Mouse (Mus musculus): ENCODE measurements around the gene Cltb. TPM values are rescaled to one million over a fixed set of nuclear protein-coding genes. Genes with fewer than 3 reads are reported as not detected.
"Not testable (repeated sequence)": the region's sequence is repeated elsewhere in the genome, so short reads cannot be mapped to it uniquely, and the experiment has no call there.

Cltb gene
- polyA plus RNA-seq, 1 experiment from 2014 or later = 54.8 TPM

DNA sequence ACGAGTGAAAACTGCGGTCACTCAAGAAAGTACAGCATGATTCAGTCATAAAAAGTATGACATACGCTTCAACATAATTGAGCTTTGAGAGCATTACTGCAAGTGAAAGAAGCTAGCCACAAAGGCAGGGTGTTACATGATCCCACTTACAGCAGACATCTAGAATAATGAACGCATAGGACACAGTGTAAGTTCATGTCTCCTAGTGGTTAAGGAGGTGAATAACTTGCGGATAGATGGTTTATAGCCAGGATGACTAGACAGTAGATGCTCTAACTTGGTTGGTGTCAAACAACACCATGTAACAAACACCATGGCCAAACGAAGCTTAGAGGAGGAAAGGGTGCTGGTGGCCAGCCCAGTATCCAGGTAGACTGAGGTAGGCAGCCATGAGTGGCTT, 5.9 kb upstream of the Cltb start:
- 58% methylated on average over 6 of the region's 6 CpGs for WGBS
- Histone ChIP-seq H3K9me3 (replicated peaks; ENCODE audit: control insufficient read depth, low read length) (no peaks in the 10 kb centered on the region), H3K4me1 (ENCODE audit: control insufficient read depth, insufficient read depth, low read length) (peaks cover 3% of the 10 kb centered on the region; the same call in 1 of the 2 replicates), H3K4me3 (ENCODE audit: low read length) (no peak overlapping the region), H3K36me3 (ENCODE audit: control insufficient read depth, insufficient read depth) (no peaks in the 10 kb centered on the region), H3K9ac (ENCODE audit: low read length) (no peak overlapping the region), H3K27ac (ENCODE audit: low read length) (no peak overlapping the region), H3K4me2 (ENCODE audit: low read depth, low read length) (no peak overlapping the region), H3K27me3 (ENCODE audit: control insufficient read depth, insufficient read depth, low read length) (no peaks in the 10 kb centered on the region)
- no peak for ATAC-seq (replicated peaks; ENCODE audit: extremely low read depth, insufficient read depth, low FRiP score)

DNA sequence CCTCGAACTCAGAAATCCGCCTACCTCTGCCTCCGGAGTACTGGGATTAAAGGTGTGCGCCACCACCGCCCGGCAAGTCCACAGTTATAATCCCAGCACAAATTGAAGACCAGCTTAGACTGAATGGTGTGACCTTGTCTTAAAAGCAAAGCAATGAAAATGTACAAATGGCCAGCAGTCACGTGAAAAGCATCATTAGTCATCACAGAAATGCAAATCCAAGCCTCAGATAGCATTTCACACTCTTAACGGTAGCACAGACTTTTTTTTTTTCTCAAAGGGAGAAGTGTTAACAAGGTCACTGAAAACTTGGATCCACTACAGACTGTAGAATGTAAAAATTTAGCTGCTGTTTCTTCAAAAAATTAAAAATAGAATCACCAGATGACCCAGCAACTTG, 5.2 kb upstream of the Cltb start:
- Histone ChIP-seq H3K9ac (ENCODE audit: low read length) (no peak overlapping the region), H3K27ac (ENCODE audit: low read length) (no peak overlapping the region), H3K4me2 (ENCODE audit: low read depth, low read length) (no peak overlapping the region), H3K4me1 (ENCODE audit: control insufficient read depth, insufficient read depth, low read length) (peaks cover 6% of the 10 kb centered on the region), H3K9me3 (replicated peaks; ENCODE audit: control insufficient read depth, low read length) (no peaks in the 10 kb centered on the region), H3K27me3 (ENCODE audit: control insufficient read depth, insufficient read depth, low read length) (no peaks in the 10 kb centered on the region), H3K4me3 (ENCODE audit: low read length) (no peak overlapping the region), H3K36me3 (ENCODE audit: control insufficient read depth, insufficient read depth) (no peaks in the 10 kb centered on the region)
- WGBS = 78% methylated on average over 8 of the region's 8 CpGs
- no peak for ATAC-seq (replicated peaks; ENCODE audit: extremely low read depth, insufficient read depth, low FRiP score)

DNA sequence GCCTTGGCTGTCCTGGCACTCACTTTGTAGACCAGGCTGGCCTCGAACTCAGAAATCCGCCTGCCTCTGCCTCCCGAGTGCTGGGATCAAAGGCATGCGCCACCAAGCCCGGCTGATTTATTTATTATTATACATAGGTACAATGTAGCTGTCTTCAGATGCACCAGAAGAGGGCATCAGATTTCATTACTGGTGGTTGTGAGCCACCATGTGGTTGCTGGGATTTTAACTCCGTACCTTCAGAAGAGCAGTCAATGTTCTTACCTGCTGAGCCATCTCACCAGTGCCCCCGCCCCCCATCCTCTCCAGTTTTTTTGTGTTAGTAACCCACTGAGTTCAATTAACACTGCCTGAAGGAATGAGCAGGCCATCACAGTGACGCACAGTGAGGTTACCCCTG, 2.0 kb upstream of the Cltb start:
- H3K4me3 ChIP-seq (ENCODE audit: low read length); ATAC-seq (replicated peaks; ENCODE audit: extremely low read depth, insufficient read depth, low FRiP score); H3K36me3 ChIP-seq (ENCODE audit: control insufficient read depth, insufficient read depth); H3K4me2 ChIP-seq (ENCODE audit: low read depth, low read length); H3K9ac ChIP-seq (ENCODE audit: low read length); H3K27me3 ChIP-seq (ENCODE audit: control insufficient read depth, insufficient read depth, low read length); H3K9me3 ChIP-seq (replicated peaks; ENCODE audit: control insufficient read depth, low read length); H3K27ac ChIP-seq (ENCODE audit: low read length): not testable (repeated sequence)
- peaks cover 14% of the 10 kb centered on the region for H3K4me1 ChIP-seq (ENCODE audit: control insufficient read depth, insufficient read depth, low read length)
- 83% methylated on average over 8 of the region's 8 CpGs for WGBS

DNA sequence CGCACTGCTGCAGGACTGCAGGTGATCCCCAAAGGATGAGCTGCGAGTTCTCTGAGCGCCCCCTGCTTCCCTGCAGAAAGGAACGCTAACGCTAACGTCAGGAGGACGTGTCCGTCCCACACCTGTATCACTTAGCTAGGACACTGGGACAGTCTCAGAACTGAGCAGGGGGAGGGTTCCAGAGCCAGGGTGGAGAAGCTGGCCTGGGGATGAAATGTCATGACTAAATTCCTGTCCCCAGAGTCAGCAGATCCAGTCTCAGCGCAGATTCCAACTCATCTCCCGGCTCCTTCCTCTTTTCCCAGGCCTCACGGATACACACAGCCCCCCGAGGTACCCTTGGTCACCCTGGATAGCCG, 552 bp downstream of the Cltb start:
- peaks cover 14% of the 10 kb centered on the region for H3K4me1 ChIP-seq (ENCODE audit: control insufficient read depth, insufficient read depth, low read length)
- peak overlapping the region; percentile 84 for H3K4me2 ChIP-seq (ENCODE audit: low read depth, low read length)
- H3K9me3 ChIP-seq (replicated peaks; ENCODE audit: control insufficient read depth, low read length) = no peaks in the 10 kb centered on the region
- peak overlapping the region; percentile 52 for H3K27ac ChIP-seq (ENCODE audit: low read length)
- peak overlapping the region; percentile 79 for H3K4me3 ChIP-seq (ENCODE audit: low read length)
- peak overlapping the region; percentile 83 for H3K9ac ChIP-seq (ENCODE audit: low read length)
- H3K27me3 ChIP-seq (ENCODE audit: control insufficient read depth, insufficient read depth, low read length) = no peaks in the 10 kb centered on the region
- no peaks in the 10 kb centered on the region for H3K36me3 ChIP-seq (ENCODE audit: control insufficient read depth, insufficient read depth)
- peak; percentile 23 for ATAC-seq (replicated peaks; ENCODE audit: extremely low read depth, insufficient read depth, low FRiP score)
- 18% methylated on average over 12 of the region's 13 CpGs for WGBS

DNA sequence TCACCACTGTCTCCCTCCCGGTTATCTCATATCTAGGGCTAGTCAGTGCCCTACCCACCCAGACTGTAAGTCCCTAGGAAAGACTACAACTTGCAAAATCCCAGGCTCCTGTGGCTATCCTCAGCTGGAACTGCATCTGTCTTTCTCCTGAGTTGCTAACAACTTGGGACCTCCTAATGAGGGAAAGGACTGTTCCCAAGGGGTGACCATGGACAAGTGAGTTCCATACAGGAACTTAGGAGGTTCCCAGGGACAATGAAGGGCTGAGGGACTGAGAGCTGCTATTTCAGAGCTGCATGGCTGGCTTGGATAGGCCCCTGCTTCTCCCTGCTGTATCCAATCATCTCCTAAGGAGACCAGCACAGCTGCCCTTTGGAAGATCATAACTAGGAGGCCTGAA, 1.8 kb downstream of the Cltb start:
- Histone ChIP-seq H3K9me3 (replicated peaks; ENCODE audit: control insufficient read depth, low read length) (no peaks in the 10 kb centered on the region), H3K4me1 (ENCODE audit: control insufficient read depth, insufficient read depth, low read length) (peaks cover 14% of the 10 kb centered on the region), H3K4me3 (ENCODE audit: low read length) (no peak overlapping the region), H3K36me3 (ENCODE audit: control insufficient read depth, insufficient read depth) (no peaks in the 10 kb centered on the region), H3K9ac (ENCODE audit: low read length) (no peak overlapping the region; the same call in 1 of the 2 replicates), H3K27ac (ENCODE audit: low read length) (no peak overlapping the region), H3K4me2 (ENCODE audit: low read depth, low read length) (no peak overlapping the region), H3K27me3 (ENCODE audit: control insufficient read depth, insufficient read depth, low read length) (no peaks in the 10 kb centered on the region)
- 23% methylated on average over 1 of the region's 1 CpGs for WGBS
- no peak for ATAC-seq (replicated peaks; ENCODE audit: extremely low read depth, insufficient read depth, low FRiP score)

DNA sequence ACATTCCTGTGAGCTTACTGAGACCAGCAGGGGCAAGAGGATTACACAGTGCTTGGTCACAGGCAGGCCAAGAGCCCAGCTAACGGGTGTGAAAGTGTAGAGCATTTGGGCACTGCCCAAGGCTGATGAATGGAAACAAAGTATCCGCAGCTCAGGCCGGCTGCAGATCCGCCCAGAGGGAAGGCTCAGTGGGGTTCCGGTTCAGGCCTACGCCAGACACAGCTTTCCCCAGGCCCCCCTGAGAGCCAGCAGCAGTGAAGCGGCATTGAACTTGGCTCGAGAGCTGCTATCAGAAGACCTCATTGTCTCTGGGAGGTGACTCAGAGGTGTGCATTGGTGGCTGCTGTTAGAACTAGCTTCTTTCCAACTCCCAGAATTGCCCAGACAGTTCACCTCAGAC, 2.5 kb downstream of the Cltb start:
- peak overlapping the region; percentile 50; the same call in 1 of the 2 replicates for H3K9ac ChIP-seq (ENCODE audit: low read length)
- H3K9me3 ChIP-seq (replicated peaks; ENCODE audit: control insufficient read depth, low read length) = no peaks in the 10 kb centered on the region
- H3K4me2 ChIP-seq (ENCODE audit: low read depth, low read length) = no peak overlapping the region
- no peak; the same call in 1 of the 2 replicates for ATAC-seq (replicated peaks; ENCODE audit: extremely low read depth, insufficient read depth, low FRiP score)
- no peak overlapping the region for H3K27ac ChIP-seq (ENCODE audit: low read length)
- no peaks in the 10 kb centered on the region for H3K27me3 ChIP-seq (ENCODE audit: control insufficient read depth, insufficient read depth, low read length)
- WGBS = 28% methylated on average over 8 of the region's 8 CpGs
- H3K4me3 ChIP-seq (ENCODE audit: low read length) = no peak overlapping the region
- H3K4me1 ChIP-seq (ENCODE audit: control insufficient read depth, insufficient read depth, low read length) = peaks cover 14% of the 10 kb centered on the region
- H3K36me3 ChIP-seq (ENCODE audit: control insufficient read depth, insufficient read depth) = no peaks in the 10 kb centered on the region

DNA sequence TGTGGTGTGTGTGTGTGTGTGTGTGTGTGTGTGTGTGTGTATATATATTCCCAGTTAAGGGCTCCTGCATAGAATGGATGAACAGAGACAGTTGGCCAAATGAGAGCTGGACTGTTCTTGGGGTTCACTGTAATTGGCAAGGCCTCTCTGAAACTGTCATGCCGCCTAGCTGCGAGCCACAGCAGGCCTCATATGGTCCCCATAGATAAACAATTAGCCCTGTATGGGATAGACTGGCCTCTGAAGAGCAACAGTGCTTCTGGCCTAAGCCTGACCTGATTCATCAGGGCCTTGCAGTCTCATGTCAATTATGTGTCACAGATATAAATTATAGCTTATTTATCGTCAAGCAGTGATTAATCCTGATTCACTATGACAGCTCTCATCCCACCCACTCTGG, 3.1 kb downstream of the Cltb start:
- H3K4me3 ChIP-seq (ENCODE audit: low read length) = no peak overlapping the region
- no peak overlapping the region for H3K27ac ChIP-seq (ENCODE audit: low read length)
- WGBS = 82% methylated on average over 3 of the region's 3 CpGs
- H3K27me3 ChIP-seq (ENCODE audit: control insufficient read depth, insufficient read depth, low read length) = no peaks in the 10 kb centered on the region
- H3K9ac ChIP-seq (ENCODE audit: low read length) = no peak overlapping the region
- peaks cover 14% of the 10 kb centered on the region for H3K4me1 ChIP-seq (ENCODE audit: control insufficient read depth, insufficient read depth, low read length)
- H3K9me3 ChIP-seq (replicated peaks; ENCODE audit: control insufficient read depth, low read length) = no peaks in the 10 kb centered on the region
- no peaks in the 10 kb centered on the region for H3K36me3 ChIP-seq (ENCODE audit: control insufficient read depth, insufficient read depth)
- no peak for ATAC-seq (replicated peaks; ENCODE audit: extremely low read depth, insufficient read depth, low FRiP score)
- no peak overlapping the region for H3K4me2 ChIP-seq (ENCODE audit: low read depth, low read length)

DNA sequence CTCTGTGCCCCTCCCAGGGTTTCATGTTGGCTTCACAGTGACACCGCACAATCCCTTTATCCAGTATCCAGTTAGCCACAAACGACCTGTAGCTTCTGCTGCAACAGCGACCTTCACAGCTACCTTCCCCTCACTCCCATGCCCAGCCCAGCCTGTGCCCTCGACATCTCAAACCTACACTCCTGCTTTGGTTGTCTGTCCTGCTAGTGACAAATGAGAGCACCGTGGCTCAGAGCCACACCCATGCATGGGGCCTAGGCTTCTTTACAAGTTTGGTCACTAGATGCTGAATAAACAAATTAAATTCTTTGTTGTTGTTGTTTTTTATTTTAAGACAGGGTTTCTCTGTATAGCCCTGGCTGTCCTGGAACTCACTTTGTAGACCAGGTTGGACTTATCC, 3.9 kb downstream of the Cltb start:
- no peak overlapping the region for H3K9ac ChIP-seq (ENCODE audit: low read length)
- no peak for ATAC-seq (replicated peaks; ENCODE audit: extremely low read depth, insufficient read depth, low FRiP score)
- no peak overlapping the region for H3K4me2 ChIP-seq (ENCODE audit: low read depth, low read length)
- no peaks in the 10 kb centered on the region for H3K27me3 ChIP-seq (ENCODE audit: control insufficient read depth, insufficient read depth, low read length)
- H3K27ac ChIP-seq (ENCODE audit: low read length) = no peak overlapping the region
- H3K9me3 ChIP-seq (replicated peaks; ENCODE audit: control insufficient read depth, low read length) = no peaks in the 10 kb centered on the region
- H3K4me1 ChIP-seq (ENCODE audit: control insufficient read depth, insufficient read depth, low read length) = peaks cover 14% of the 10 kb centered on the region
- H3K36me3 ChIP-seq (ENCODE audit: control insufficient read depth, insufficient read depth) = no peaks in the 10 kb centered on the region
- 63% methylated on average over 5 of the region's 5 CpGs for WGBS
- no peak overlapping the region for H3K4me3 ChIP-seq (ENCODE audit: low read length)

DNA sequence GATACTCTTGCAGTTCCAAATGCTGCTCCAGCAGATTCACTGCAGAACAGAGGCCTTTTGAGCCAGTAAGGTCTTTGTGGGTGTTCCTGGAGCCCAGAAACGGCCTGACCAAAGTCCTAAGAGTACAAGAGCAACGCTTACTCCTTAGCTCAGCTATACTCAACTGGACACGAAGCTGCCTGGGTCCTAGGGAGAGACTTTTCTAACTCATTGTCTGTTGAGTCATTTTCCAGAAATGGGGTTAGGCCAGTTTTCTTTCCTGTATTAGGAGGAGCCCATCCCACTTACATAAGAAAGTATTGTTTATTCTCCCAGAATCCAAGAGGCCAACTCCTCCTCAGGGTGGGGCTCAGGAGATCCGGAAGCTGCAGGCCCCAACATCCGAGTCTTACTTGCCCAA, 5.7 kb downstream of the Cltb start:
- H3K4me1 ChIP-seq (ENCODE audit: control insufficient read depth, insufficient read depth, low read length) = peaks cover 9% of the 10 kb centered on the region
- no peaks in the 10 kb centered on the region for H3K36me3 ChIP-seq (ENCODE audit: control insufficient read depth, insufficient read depth)
- H3K9me3 ChIP-seq (replicated peaks; ENCODE audit: control insufficient read depth, low read length) = no peaks in the 10 kb centered on the region
- H3K27me3 ChIP-seq (ENCODE audit: control insufficient read depth, insufficient read depth, low read length) = no peaks in the 10 kb centered on the region
- WGBS = 69% methylated on average over 5 of the region's 5 CpGs
- ATAC-seq (replicated peaks; ENCODE audit: extremely low read depth, insufficient read depth, low FRiP score) = no peak
- no peak overlapping the region for H3K9ac ChIP-seq (ENCODE audit: low read length)
- H3K4me2 ChIP-seq (ENCODE audit: low read depth, low read length) = no peak overlapping the region
- no peak overlapping the region for H3K4me3 ChIP-seq (ENCODE audit: low read length)
- H3K27ac ChIP-seq (ENCODE audit: low read length) = no peak overlapping the region

DNA sequence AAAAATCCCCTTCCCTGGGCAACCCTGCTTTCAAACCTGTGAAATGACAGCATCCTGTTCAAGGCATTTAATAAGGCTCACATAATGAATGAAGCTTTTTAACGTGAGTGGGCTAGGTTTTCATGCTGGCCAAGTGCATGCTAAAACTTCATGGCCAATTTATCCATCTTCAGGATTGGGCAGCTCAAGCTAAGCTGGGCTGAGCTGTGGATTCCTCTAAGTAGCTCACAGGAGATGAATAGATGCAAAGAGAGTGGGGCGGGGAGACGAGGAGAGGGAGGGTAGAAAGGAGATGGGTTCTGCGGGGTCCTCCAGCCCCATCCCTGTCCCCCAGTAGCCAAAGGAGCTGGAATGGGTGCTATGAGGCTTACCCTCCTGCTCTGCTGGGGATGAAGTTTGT, 6.9 kb downstream of the Cltb start:
- Histone ChIP-seq H3K9ac (ENCODE audit: low read length) (no peak overlapping the region), H3K4me3 (ENCODE audit: low read length) (no peak overlapping the region), H3K27me3 (ENCODE audit: control insufficient read depth, insufficient read depth, low read length) (no peaks in the 10 kb centered on the region), H3K4me1 (ENCODE audit: control insufficient read depth, insufficient read depth, low read length) (peaks cover 6% of the 10 kb centered on the region), H3K36me3 (ENCODE audit: control insufficient read depth, insufficient read depth) (0 out of 2 replicates have a peak, but pooled peaks cover 2% of the 10 kb centered on the region), H3K27ac (ENCODE audit: low read length) (no peak overlapping the region), H3K4me2 (ENCODE audit: low read depth, low read length) (no peak overlapping the region), H3K9me3 (replicated peaks; ENCODE audit: control insufficient read depth, low read length) (no peaks in the 10 kb centered on the region)
- no peak for ATAC-seq (replicated peaks; ENCODE audit: extremely low read depth, insufficient read depth, low FRiP score)
- 66% methylated on average over 4 of the region's 4 CpGs for WGBS
